Mouse (Mus musculus): ENCODE measurements at regions not wholly inside any gene's neighbourhood (a gene's known extent, or its start where the extent isn't known, plus 50 kb on each side); places are given as distances from the start of the nearest gene placed in this dataset.

DNA sequence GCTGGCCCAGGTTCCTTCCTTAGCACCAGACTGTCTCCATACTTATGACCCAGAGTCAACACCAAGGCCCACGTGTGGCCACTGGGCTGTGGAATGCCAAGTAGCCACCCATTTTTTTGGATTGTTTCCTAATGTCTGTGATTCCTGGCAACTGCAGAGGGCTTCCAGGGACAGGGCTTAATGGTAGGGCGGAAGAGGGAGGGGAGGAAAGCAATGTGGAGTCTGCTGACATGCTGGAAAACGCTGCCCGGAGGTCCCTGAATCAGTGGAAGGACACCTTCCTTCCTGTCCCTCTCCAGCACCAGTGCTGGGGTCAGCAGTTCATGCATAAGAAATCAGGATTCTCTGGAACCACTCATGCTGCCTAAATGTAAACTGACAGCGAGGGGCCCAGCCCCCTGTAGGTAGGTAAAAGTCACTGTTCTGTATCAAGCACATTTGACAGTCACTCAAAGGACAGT is 90.8 kb downstream of the Iyd start:
- DNase-seq (ENCODE audit: low spot score): peak; percentile 30

- DNase-seq (ENCODE audit: low spot score): peak; percentile 44
Measured at GRCm38 (mm10) chr10:3633871-3634496, 93.9 kb downstream of the Iyd start.

DNA sequence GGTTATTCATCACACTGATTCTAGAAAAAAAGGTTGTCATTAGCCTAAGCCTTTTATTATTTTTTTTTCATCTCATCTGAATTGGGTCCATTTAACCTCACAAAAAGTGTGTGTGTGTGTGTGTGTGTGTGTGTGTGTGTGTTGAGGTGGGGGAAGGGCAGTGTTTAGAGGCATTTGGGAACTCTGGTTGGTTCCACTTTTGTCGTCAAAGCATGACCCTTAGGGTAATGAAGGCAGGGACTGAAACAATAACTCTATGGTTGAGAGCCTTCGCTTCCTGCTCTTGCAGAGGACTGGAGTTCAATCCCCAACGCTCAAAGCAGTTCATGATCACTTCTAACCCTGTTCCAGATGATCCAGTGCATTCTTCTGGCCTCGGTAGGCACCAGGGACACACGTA is 96.1 kb upstream of the Plekhg1 start:
- DNase-seq (ENCODE audit: low spot score): no peak

- DNase-seq (ENCODE audit: low spot score): no peak
Measured at GRCm38 (mm10) chr10:3645030-3645429, 95.1 kb upstream of the Plekhg1 start.

DNA sequence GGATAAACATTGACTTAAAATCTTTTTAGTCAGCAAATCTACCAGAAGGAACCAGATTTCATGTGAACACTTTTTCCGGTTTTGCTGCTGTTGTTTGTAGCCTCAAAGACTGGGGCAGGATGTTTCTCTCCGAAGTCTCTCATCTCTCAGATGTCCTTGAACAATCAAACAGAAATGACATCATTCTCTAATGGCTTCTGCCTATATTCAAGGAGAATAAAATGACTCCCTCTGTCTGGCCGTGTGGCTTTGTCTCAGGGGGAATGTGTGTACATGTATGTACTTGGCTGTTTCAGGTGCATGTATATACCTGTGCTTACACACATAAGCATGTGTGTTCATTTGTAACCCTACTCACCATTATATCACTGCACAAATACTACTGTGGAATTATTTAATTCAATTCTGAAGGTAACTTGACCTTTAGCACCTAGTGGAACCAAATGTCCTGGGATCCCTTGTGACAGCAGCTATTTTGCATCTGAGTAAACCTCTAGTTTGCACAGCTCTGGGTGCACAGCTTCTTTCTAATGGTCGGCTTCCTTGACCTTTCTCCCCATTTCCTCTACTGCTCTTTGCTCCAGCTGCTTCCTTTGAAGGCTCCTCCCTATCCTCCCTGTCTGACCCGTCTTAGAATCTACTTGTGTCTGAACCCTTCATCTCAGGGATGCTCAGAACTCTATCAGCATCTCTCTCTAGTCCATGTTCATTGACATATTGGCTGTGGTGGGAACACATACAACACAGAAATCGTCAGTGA is 93.8 kb upstream of the Plekhg1 start:
- DNase-seq (ENCODE audit: low spot score): no peak

GRCm38 (mm10) chr10:3647811-3648731 is 92.1 kb upstream of the Plekhg1 start:
- DNase-seq (ENCODE audit: low spot score): peak; percentile 22

DNA sequence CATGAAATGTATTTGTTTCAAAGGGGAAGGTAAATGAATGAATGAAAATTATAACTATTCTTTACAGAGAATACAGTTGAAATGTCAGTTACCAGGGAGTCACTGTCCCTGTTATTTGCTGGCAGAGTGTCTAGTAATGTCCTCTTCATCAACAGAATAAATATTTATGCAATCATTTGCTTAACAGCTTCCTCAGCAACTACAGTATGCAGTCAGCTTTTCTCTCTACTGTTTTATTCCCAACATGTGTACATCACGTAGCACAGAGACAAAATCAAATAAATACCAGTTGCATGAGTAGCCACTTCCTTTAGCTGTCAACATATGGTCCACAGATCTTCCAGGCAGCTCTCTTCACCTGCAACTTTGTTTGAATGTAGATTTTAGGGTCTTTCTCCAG is 90.2 kb upstream of the Plekhg1 start:
- no peak for DNase-seq (ENCODE audit: low spot score)

DNA sequence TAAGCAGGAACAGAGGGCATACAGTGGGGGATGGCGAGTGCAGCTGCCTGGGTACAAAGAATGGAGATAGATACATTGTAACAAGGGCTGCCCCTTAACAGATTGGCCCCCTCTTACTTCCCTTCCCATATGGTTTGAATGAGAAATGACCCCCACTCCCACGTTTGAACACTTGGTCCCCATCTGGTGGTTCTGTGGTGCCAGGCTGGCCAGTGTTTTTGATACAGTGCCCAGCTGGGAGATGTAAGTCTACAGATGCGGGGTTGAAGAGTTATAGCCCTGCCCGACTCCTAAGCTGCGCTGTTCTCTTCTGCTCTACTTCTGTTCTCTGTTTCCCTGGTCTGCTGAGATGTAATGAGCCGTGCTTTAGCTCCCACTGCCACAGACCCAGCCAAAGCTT is 89.6 kb upstream of the Plekhg1 start:
- no peak for DNase-seq (ENCODE audit: low spot score)

- no peak for DNase-seq (ENCODE audit: low spot score)
Measured at GRCm38 (mm10) chr10:3652522-3652921, 87.6 kb upstream of the Plekhg1 start.

GRCm38 (mm10) chr10:3656081-3656480 is 84.1 kb upstream of the Plekhg1 start:
- DNase-seq (ENCODE audit: low spot score): no peak

DNA sequence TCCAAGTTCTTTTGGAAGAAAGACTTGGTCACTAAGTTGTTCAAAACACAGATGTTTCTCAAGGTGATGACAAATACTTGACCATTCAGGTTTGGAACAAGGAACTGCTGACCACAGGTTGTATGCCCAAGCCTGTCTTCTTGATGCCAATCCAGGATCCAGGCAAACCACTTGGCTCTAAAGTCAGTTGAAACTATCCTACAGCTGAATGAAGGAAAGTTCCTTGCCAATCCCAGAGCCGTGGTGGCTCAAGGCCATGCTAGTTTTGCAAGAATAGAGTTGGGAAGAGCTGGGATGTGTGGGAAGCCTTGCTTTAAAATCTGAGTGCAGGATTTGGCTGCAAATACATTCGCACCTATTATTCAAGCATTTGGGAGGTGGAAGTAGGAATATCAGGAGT is 78.0 kb upstream of the Plekhg1 start:
- DNase-seq (ENCODE audit: low spot score): no peak

GRCm38 (mm10) chr10:3662571-3662970 is 77.6 kb upstream of the Plekhg1 start:
- DNase-seq (ENCODE audit: low spot score): no peak

GRCm38 (mm10) chr10:3663296-3663695 is 76.9 kb upstream of the Plekhg1 start:
- no peak for DNase-seq (ENCODE audit: low spot score)

DNA sequence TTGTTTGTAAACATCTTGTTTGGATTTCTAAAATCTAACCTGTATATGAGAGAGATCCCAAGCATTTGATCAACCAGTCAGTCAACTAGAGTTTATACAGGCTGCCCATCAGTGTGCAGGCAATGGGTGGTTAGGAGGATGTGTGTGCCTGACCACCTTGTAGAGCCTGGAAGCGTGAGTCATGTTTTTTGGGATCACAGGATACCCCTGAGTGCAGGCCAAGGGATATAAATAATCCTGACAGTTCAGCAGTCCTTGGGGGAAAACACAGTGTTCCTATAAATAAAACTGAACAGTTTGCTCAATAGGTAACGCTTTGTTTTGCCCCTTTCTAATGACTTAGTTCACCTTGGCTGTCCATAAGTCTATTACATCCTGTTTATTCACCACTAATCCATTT is 55.7 kb upstream of the Plekhg1 start:
- no peak for DNase-seq (ENCODE audit: low spot score)
